Mouse (Mus musculus) lung, postnatal 0 days (tissue): ENCODE results near the gene Gm17490. TPM values are rescaled to one million over a fixed set of nuclear protein-coding genes. Genes with fewer than 3 reads are reported as not detected.

ENCODE experiments used
- ATAC-seq: fragments of 200-750 bp; cut with Nextera tagmentation; 2 replicates; pipeline ENCODE4 v1.8.0; 2017; ENCODE audit warnings: moderate library complexity
- DNase-seq: peaks from one replicate; pipeline ENCODE4 v3.0.0-alpha.2; 2016; ENCODE audit warnings: low spot score
- H3K27ac ChIP-seq: fragments of 300-500 bp; sonication (generic); 2 replicates; pipeline ENCODE4 v1.5.1; 2014; ENCODE audit warnings: antibody characterized with exemption, mild to moderate bottlenecking, low read length, mixed read lengths
- H3K27me3 ChIP-seq: fragments of 300-500 bp; sonication (generic); replicated peaks from 2 replicates; pipeline ENCODE4 v1.6.1; 2014; ENCODE audit warnings: low read length, mixed read lengths; ENCODE audit not compliant: insufficient read depth
- H3K36me3 ChIP-seq: fragments of 300-500 bp; sonication (generic); 2 replicates; pipeline ENCODE4 v1.6.1; 2014; ENCODE audit warnings: low read length, mixed read lengths; ENCODE audit not compliant: insufficient read depth
- H3K4me1 ChIP-seq: fragments of 300-500 bp; sonication (generic); 2 replicates; pipeline ENCODE4 v1.6.1; 2014; ENCODE audit warnings: antibody characterized with exemption, low read depth, low read length, mixed read lengths; ENCODE audit not compliant: insufficient read depth
- H3K4me2 ChIP-seq: fragments of 300-500 bp; sonication (generic); replicated peaks from 2 replicates; pipeline ENCODE4 v1.6.1; 2014; ENCODE audit warnings: low read depth, mild to moderate bottlenecking, low read length, moderate library complexity, mixed read lengths
- H3K4me3 ChIP-seq: fragments of 300-500 bp; sonication (generic); 2 replicates; pipeline ENCODE4 v1.5.1; 2014; ENCODE audit warnings: low read depth, low read length
- H3K9ac ChIP-seq: fragments of 300-500 bp; sonication (generic); replicated peaks from 2 replicates; pipeline ENCODE4 v1.6.1; 2014; ENCODE audit warnings: low read depth, mild to moderate bottlenecking
- H3K9me3 ChIP-seq: fragments of 300-500 bp; sonication (generic); 2 replicates; pipeline ENCODE4 v1.6.1; 2016; ENCODE audit warnings: low read length, mixed read lengths
- CTCF ChIP-seq: IDR thresholded peaks from 2 replicates; pipeline ENCODE4 v1.5.1; 2016; ENCODE audit warnings: antibody characterized with exemption, mild to moderate bottlenecking
- EP300 ChIP-seq: IDR thresholded peaks from 2 replicates; pipeline ENCODE4 v1.6.1; 2016; ENCODE audit warnings: antibody characterized with exemption, mild to moderate bottlenecking, control low read depth
- WGBS: fragments of 180-500 bp; shearing (Covaris S2); extraction: QIAGEN DNeasy Blood & Tissue Kit; methylation state at CpG from one replicate; pipeline ENCODE4 v1.1.7; 2014; 5-methylcytosine and 5-hydroxymethylcytosine counted together
- polyA plus RNA-seq: library from polyadenylated mRNA; unstranded; fragments of >200 nt; fragmentation: Nextera tagmentation; extraction: Ambion mirVana; gene quantifications from 2 replicates; pipeline ENCODE4 v1.2.1, GENCODE M21; 2015

Gm17490 gene
- polyA plus RNA-seq, 1 experiment from 2014 or later: not detected

DNA sequence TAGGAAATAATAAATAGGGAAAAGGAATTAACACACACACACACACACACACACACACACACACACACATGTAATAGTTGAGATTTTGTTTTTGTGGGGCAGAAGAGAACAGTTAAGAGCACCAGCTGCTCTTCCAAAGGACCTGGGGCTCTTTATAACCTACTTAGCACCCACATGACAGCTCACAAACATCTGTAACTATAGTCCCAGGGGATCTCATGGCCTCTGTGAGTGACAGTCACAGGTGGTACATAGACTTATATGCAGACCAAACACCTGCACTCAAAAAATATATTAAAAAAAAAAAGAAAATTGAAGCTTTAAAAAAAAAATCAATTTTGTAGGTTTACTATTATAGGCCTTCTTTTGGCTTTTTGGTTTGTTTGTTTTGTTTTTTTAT lies 21.2 kb downstream of the Gm17490 start:
- H3K4me2 ChIP-seq: no peak overlapping the region
- H3K4me3 ChIP-seq: no peak overlapping the region
- H3K4me1 ChIP-seq: no peaks in the 10 kb centered on the region; the same call in 1 of the 2 replicates
- H3K27me3 ChIP-seq: no peaks in the 10 kb centered on the region
- H3K9me3 ChIP-seq: no peaks in the 10 kb centered on the region
- no peak overlapping the region for H3K9ac ChIP-seq
- no peak overlapping the region for H3K27ac ChIP-seq
- TF ChIP-seq EP300 (no peak), CTCF (no peak)
- no peak for DNase-seq
- ATAC-seq: no peak
- H3K36me3 ChIP-seq: peaks cover 7% of the 10 kb centered on the region; the same call in 1 of the 2 replicates

DNA sequence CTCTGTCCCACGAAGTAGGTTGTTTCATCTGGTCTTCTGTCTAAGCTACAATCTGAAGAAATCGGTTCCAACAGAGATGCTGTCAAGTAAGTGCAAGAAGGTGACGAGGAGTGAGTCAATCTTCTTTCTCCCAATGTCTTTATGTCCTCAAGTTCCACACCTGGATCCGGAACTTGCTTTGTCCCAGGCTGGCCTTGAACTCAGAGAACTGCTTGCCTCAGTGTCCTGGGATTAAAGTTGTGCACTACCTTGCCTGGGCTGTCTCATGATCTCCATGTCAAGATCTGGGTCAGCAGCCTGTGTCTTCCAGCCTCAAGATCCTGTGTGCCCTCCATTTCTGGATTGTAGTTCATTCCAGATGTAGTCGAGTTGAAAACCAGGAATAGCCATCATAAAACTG lies 22.0 kb downstream of the Gm17490 start, which contains the start of gene Rbm17:
Gene Rbm17 (minus strand): TSS at position 101 of the 400 bp plus-strand sequence.
- Histone ChIP-seq H3K9me3 (no peaks in the 10 kb centered on the region), H3K9ac (peak within 1 kb of the TSS; percentile 95), H3K4me1 (no peaks in the 10 kb centered on the region; the same call in 1 of the 2 replicates), H3K36me3 (peaks cover 11% of the 10 kb centered on the region; the same call in 1 of the 2 replicates), H3K4me3 (peak within 1 kb of the TSS; percentile 95), H3K4me2 (peak within 1 kb of the TSS; percentile 79), H3K27me3 (no peaks in the 10 kb centered on the region), H3K27ac (peak within 1 kb of the TSS; percentile 69)
- no peak for DNase-seq
- 88% methylated on average over 5 of the region's 5 CpGs for WGBS
- ATAC-seq: no peak
- TF ChIP-seq CTCF: no peak
- no peak for TF ChIP-seq EP300

DNA sequence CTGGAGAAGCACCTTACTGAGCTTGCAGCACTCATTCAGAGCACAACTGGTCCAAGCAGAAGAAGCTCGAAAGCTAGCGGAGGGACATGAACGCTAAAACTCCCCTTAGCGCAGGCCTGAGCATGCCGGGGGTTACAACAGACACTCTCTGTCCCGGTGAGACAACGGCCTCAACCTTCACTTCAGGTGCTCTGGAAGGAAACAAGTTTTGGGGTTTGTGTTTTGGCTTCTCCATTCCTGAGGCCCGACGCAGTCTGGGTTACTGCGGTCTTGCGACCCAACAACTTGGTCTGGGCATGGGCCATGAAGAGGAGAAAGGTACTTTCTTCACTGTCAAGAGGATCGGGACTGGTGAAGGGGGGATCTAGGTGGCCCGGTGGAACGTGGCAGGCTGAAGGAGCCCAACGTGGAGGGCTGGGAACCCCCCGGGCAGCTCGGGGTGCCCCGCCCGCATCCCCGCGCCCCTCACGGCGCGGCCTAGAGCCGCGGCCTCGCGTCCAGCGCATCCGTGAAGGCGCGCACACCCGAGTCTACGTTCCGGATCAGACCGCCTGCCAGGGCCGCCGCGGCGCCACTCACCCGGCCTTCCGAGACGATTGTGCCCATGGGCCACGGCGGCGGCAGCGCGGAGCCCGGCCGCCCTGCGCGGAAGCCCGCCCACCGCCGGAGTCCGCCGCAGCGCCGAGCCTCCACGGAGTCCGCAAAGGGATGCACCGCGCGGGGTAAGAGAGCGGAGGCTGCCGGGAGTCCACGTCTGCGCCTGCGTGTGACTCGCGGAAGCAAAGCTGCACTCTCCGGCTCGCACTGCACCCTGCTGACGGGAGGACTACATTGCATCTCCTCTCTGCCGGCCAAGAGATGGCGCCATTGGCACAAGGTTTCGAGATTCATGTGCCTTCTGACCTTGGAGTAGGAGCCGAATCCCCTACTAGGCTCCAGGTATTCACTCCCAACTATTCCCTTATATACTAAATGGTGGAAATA lies 23.3 kb downstream of the Gm17490 start:
- peak; percentile 99 for ATAC-seq

DNA sequence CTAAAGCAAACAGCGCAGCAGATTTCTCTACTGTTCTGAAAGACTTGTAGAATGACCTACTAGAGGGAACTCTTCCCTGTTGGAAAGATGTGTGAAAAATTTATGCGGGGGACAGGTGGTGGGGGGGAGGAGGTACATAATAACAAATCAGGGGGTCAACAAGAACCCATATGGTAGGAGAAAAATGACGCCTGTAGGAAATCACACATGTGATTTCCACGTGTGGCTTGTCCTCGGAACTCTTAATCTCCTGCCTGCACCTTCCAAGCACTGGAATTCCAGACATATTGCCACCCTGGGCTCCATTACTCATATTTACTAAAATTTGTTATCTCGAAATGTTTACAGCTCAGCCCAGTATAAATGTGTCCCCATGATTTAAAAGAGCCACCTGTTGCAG lies 24.3 kb downstream of the Gm17490 start:
- ATAC-seq: no peak

More for the DNA sequence above, 23.3 kb downstream of the Gm17490 start:
- Histone ChIP-seq H3K4me2 (peak overlapping the region; percentile 79), H3K4me1 (no peaks in the 10 kb centered on the region; the same call in 1 of the 2 replicates), H3K9ac (peak overlapping the region; percentile 95), H3K27me3 (no peaks in the 10 kb centered on the region), H3K27ac (peak overlapping the region; percentile 69), H3K36me3 (peaks cover 22% of the 10 kb centered on the region; the same call in 1 of the 2 replicates), H3K4me3 (peak overlapping the region; percentile 95), H3K9me3 (no peaks in the 10 kb centered on the region)
- WGBS: under 1% methylated on average over 52 of the region's 78 CpGs
- peak; percentile 97 for DNase-seq
- TF ChIP-seq CTCF: peak; percentile 100
- no peak for TF ChIP-seq EP300

DNA sequence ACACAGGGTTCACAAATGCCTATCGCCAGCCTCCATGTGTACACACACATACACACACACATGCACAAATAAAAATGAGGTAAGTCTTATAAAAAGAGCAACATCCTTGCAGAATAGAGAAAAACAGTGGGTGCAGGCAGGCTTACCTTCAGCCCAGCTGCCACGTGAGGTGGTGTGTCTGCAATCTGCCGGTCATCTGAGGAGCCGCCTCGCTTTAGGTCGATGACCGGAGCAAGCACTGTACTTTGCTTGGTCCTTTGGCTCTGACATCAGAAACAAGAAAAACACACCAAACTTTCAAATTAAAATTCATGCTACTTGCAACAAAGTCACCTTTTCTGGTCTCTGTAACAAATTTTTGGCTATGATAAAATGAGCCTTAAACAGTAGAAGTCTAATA lies 28.2 kb downstream of the Gm17490 start:
- Histone ChIP-seq H3K4me3 (no peak overlapping the region), H3K9ac (no peak overlapping the region), H3K4me2 (no peak overlapping the region), H3K9me3 (no peaks in the 10 kb centered on the region), H3K27ac (no peak overlapping the region), H3K4me1 (no peaks in the 10 kb centered on the region; the same call in 1 of the 2 replicates), H3K36me3 (peaks cover 50% of the 10 kb centered on the region), H3K27me3 (no peaks in the 10 kb centered on the region)
- 97% methylated on average over 7 of the region's 7 CpGs for WGBS
- ATAC-seq: no peak
- TF ChIP-seq CTCF (no peak), EP300 (no peak)
- DNase-seq: no peak

More for the DNA sequence above, 24.3 kb downstream of the Gm17490 start:
- H3K4me1 ChIP-seq: no peaks in the 10 kb centered on the region; the same call in 1 of the 2 replicates
- peak overlapping the region; percentile 95 for H3K9ac ChIP-seq
- H3K27ac ChIP-seq: no peak overlapping the region
- H3K4me3 ChIP-seq: no peak overlapping the region
- H3K9me3 ChIP-seq: no peaks in the 10 kb centered on the region
- WGBS: 70% methylated on average over 6 of the region's 6 CpGs
- H3K36me3 ChIP-seq: peaks cover 31% of the 10 kb centered on the region
- no peak for TF ChIP-seq CTCF
- TF ChIP-seq EP300: no peak
- no peaks in the 10 kb centered on the region for H3K27me3 ChIP-seq
- DNase-seq: no peak
- peak overlapping the region; percentile 79 for H3K4me2 ChIP-seq

DNA sequence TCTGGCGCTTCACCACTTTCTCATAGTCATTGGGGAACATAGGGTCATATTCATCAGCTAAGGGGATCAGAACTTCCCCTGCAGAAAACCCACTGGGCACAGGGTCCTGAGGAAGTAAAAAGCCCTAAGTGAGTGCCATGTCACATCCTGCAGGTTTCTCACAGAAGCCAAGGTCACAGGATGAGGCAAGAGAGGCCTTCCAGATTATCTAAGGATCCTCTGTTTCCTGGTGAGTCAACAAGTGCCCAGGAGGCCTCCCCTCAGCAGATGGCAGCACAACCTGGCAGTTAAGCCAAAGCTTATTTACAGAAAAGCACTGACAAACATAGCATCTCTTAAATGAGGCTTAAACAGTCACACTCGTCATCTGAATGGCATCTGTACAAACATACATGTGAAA lies 29.4 kb downstream of the Gm17490 start:
- Histone ChIP-seq H3K27ac (no peak overlapping the region), H3K4me1 (no peaks in the 10 kb centered on the region; the same call in 1 of the 2 replicates), H3K9ac (no peak overlapping the region), H3K36me3 (peaks cover 61% of the 10 kb centered on the region), H3K27me3 (no peaks in the 10 kb centered on the region), H3K9me3 (no peaks in the 10 kb centered on the region), H3K4me2 (no peak overlapping the region), H3K4me3 (no peak overlapping the region)
- DNase-seq (no peak), ATAC-seq (no peak)
- TF ChIP-seq EP300 (no peak), CTCF (no peak)
- WGBS: 87% methylated on average over 2 of the region's 2 CpGs
